Mouse (Mus musculus) layer of hippocampus, adult 8-10 months (tissue): ENCODE results near the gene Gk2. TPM values are rescaled to one million over a fixed set of nuclear protein-coding genes. Genes with fewer than 3 reads are reported as not detected.

Source experiments
- total RNA-seq, 4 experiments: library from RNA; stranded (reverse); gene quantifications; 2 replicates each; pipeline ENCODE4 v1.2.4; 2022

Gene Gk2
- total RNA-seq, 4 experiments from 2014 or later = not detected

Other genes starting within 250 kb of the Gk2 start
- not detected for gene Naa11, start 64.6 kb downstream of the Gk2 start, total RNA-seq